Mouse (Mus musculus) ES-E14 (cell line): Measurements from ENCODE around the gene Psmc2.

Source experiments
- CHD2 ChIP-seq: IDR thresholded peaks from 2 replicates; pipeline ENCODE4 v1.6.1; 2014; ENCODE audit warnings: mild to moderate bottlenecking, low read depth, low read length, inconsistent platforms
- HCFC1 ChIP-seq: IDR thresholded peaks from 2 replicates; pipeline ENCODE4 v1.6.1; 2012; ENCODE audit warnings: low read length, inconsistent platforms, borderline replicate concordance; ENCODE audit not compliant: insufficient read depth
- MAFK ChIP-seq: IDR thresholded peaks from 2 replicates; pipeline ENCODE4 v1.6.1; 2014; ENCODE audit warnings: mild to moderate bottlenecking, low read depth, low read length, inconsistent platforms; ENCODE audit not compliant: insufficient read depth
- ZNF384 ChIP-seq: IDR thresholded peaks from 2 replicates; pipeline ENCODE4 v1.6.1; 2012; ENCODE audit warnings: low read depth, low read length, inconsistent platforms

DNA sequence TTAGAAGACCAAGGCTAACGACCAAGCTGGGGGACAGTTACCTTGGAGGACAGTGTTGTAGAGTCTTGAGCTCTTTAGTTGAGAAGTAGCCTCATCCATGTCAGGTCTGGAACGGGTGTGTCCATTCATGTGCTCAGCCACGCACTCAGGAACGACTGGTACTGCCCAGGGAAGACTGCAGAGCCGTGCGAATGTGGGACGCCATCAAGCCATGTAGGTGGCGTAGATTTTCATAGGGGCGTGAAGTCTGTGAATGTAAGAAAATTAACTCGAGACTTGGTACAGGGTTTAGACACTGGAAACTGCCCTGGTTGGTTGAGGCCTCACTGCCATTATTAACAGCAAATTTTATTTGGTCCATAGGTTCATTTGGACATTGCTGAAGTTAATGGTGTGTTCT, 41.5 kb upstream of the Psmc2 start:
- no peak for TF ChIP-seq CHD2
- TF ChIP-seq ZNF384, result no peak
- no peak for TF ChIP-seq HCFC1
- TF ChIP-seq MAFK, result no peak
